Mouse (Mus musculus) lung, postnatal 25 days (tissue): ENCODE results near the gene Opcml.

Source experiments
- DNase-seq: peaks from one replicate; pipeline ENCODE4 v3.0.0; 2022; ENCODE audit warnings: low spot score

The Opcml gene

DNA sequence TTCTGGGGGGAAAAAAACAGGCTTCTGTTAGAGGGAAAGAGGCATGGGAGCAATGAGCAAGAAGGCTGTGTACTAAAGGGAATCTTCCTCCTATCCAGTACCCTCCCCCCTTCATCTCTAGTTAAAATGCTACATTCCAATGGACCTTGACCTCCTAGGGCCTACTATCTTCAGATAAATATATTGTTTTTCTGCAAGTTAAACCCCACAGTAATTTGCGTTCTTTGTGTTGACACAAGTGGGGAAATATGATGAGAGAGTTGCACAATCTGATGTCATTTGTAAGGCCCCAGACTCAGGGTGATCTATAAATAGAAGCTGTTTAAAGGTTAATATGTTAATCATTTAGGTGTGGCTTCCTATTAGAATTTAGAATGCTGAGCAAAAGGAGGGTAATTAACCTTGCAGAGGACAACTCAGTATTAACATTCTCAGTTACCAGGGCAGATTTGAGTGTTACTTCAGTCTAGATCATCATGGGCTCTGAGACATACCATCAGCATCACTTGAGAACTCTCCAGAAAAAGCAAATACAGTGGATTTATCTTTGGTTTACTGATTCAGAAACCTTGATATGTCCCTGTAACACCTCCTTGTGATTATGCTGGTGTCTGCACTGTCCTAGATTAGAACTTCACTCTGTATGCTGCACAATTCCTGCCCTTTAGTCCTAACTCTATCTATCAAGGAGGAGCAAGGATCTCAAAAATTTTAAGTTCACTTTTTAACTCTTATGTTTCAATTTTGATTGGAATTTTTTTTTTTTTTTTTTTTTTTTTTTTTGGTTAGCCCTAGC is 762.0 kb downstream of the Opcml start:
- no peak for DNase-seq

GRCm38 (mm10) chr9:28558628-28559027 is 768.1 kb downstream of the Opcml start:
- DNase-seq, result no peak

- no peak for DNase-seq
Measured at GRCm38 (mm10) chr9:28561761-28562160, 771.2 kb downstream of the Opcml start.

DNA sequence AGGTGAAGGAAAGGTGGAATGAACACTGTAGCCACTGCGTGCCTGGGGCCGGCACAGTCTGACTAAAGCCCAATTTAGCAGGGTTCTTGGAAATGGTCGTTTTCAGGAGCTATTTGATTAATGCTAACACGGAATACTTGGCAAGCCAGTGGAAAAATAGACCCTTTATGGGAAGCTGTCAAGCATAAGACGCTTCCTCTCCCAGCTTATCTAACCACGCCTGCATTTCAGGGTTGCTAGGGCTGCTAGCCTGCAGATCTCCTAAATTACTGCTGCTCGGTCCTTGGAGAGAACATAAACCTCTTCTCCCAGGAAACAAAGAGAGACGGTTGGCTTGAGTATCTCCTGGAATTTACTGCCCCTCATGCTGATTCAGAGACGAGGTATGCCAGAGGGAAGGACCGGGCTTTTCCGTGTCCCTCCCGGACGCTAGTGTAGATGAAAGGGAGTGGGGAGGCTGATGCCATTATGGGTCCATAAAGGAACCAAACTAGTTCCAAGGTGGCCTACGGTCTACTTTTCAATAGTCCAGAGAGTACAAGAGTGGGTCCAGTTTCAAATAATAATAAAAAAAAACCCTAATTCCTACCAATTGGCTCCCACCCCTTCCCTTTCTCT is 772.6 kb downstream of the Opcml start:
- DNase-seq, result no peak

DNA sequence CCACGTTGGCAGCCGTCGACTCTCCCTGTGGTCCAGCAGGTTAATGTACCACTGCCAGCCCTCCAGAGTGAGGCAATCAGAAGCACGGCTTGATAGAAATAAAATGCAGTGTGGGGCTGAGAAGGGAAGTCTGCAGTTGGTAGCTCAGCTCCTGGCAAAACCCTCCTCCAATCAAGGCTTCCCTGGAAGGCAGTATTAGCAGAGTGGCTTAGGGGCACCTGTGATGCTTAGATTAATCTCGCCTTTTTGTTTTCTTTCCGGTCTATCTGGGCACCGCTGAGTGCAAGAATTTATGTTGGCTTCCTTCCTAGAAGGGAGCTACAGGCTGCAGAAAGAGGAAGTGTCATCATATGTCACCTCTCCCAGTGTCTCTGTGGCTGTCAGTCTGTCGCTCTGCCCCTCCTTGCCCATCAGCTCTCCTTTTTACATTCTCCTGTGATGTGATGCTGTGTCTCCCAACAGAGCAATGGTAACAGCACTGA is 778.5 kb downstream of the Opcml start:
- DNase-seq, result no peak

- DNase-seq, result no peak
Measured at GRCm38 (mm10) chr9:28569776-28570175, 779.2 kb downstream of the Opcml start.

DNA sequence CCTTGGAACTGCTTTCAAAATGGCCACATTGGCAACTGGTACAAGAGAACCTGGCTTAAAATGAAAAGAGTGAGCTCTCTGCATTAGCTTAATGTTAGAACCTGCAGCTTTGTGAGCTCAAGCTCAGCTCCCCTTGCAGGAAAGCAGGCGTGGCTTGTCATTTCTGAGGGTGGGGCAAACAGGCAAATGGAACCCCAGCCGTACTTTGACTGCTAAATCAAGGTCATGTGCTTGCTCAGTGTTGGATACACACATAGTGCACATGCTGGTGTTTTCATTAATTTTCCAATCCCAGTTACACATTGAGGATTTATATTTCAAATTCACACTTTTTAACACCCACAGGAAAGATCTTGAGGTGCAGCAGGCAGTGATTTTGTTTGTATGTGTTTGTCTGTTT is 781.1 kb downstream of the Opcml start:
- DNase-seq, result no peak

DNA sequence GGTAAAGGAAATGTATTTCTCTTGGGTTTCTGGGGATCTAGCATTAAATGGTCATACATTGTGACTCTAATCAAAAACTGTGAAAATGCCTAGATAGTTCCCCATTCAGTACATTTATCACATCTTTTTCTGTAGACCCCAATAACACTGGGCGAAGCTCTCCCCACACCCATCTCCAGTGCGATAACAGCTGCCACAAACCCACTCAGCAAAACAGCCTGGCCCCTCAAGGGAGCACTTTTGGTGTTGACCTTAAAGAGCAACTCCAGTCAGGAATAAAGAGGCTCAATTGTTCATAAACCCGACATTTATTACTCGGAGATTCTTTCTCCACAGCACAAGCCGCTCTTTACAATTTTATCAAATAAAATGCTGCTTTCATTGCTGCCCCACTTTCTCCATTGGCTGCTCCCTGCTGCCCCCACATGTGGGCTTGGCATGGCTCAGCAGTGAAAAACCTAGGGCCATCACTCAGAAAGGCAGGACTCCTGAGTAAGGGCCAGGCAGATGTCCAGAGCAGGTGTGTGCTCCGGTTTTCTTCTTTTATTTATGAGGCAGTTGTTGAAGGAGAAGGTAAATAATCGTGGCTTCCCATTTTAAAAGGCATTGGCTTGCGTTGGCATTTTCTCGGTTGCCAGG is 781.7 kb downstream of the Opcml start:
- DNase-seq, result no peak

DNA sequence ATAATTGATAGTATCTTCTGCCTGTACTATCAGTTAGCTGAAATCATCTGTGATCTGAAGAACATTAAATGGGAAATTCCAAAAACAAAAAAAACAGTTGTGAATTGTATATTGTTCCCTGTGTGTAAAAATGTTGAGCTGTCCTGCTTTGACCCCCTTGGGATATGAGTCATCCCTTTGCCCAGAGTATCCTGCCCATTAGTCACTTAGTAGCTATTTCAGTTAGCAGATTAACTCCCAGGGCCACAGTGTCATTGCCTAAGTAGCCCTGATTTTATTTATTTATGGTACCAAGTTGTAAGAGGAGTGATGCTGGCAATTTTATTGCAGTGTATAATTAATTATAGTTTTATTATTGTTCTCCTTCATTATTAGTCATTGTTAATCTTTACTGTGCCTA is 788.2 kb downstream of the Opcml start:
- no peak for DNase-seq

DNA sequence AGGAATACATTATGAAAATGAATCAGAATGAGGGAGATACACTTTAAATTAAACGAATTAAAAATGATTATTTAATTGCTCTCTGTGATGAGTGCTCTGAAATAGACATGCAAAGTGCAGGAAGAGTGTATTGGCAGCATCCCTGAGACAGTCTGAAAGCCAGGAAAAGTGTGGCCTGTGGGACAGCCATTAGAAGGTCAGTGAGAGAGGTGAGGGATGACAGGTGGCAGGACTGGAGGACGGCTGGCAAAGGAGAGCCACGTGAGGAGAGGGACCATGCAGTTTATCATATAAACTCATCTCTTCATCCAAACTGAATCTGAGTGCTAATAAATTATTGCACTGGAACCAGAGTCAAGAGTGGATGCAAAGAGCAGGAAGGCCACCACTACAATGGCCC is 796.7 kb downstream of the Opcml start:
- DNase-seq, result no peak

- DNase-seq, result no peak
Measured at GRCm38 (mm10) chr9:28587857-28588388, 797.3 kb downstream of the Opcml start.

- no peak for DNase-seq
Measured at GRCm38 (mm10) chr9:28588488-28588887, 797.9 kb downstream of the Opcml start.

GRCm38 (mm10) chr9:28592208-28592607 is 801.6 kb downstream of the Opcml start:
- DNase-seq, result no peak

- no peak for DNase-seq
Measured at GRCm38 (mm10) chr9:28595062-28595461, 804.5 kb downstream of the Opcml start.

DNA sequence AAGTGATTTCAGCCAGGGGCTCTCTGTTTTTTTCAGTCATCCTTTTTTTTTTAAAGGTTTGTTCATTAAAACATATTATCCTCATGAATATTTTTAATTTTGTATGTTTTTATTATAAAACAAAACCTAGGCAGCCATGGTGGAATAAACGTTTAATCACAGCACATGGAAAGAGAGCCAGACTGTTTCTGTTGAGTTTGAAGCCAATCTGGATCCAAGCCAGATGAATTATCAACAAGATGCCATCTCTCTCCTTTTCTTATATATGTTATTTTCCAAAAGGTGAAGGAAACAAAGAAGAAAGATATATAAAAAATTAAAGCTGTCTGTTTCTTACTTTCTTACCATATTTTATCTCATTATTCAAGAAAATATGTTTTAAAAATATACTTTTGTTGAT is 815.0 kb downstream of the Opcml start:
- DNase-seq, result no peak

- DNase-seq, result no peak
Measured at GRCm38 (mm10) chr9:28613683-28614620, 823.4 kb downstream of the Opcml start.

DNA sequence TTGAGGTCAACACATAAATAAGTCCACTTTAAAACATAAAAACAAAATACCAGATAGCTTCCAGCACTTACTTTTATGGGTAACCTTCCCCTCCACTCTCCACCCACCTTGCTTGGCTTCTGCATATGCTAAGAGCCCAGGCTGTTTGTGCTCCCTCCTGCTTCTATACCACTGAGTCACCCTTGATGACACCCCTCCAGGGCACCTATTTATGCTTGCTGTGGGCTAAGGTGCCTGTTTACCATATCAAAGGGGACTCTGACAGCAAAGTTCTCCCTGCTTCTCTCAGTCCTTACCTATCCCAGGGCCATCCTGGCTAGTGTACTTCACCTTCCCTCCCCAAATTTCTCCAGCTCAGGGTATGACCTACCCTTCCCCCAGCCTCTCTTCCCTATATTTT is 824.9 kb downstream of the Opcml start:
- no peak for DNase-seq

GRCm38 (mm10) chr9:28617666-28618065 is 827.1 kb downstream of the Opcml start:
- DNase-seq, result no peak

DNA sequence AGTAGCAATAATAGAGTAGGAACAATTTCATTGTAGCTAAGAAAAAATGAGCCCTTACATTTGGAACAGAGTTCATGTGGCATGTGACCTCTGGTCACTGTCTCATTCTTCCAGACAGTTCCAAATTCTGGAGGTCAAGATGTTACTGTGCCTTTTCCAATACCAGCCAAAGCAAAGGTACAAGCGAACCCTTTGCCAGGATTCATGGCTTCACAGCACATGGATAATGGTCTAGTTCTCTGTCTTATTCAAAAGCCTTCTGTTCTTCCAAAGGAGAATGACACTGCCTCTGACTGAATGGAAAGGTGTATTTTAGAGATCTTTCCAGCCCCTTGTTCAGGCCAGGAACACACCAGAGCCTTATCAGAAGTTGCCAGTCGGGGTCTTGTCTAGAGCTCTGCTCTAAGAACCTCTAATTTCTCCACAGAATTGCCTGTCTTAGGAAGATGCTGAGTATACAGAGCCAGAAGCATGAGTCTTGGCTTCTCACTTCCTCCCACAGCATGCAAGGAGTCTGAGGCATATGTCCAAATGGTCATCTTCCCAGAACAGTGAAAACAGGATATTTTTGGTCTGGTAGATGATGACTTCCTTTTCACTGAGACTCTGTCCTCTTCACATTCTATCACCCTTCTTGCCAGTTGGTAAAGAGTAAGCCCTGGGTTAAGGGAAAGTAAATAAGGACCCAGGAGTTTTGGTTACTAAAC is 827.8 kb downstream of the Opcml start:
- no peak for DNase-seq

GRCm38 (mm10) chr9:28621939-28622338 is 831.4 kb downstream of the Opcml start:
- DNase-seq, result no peak

DNA sequence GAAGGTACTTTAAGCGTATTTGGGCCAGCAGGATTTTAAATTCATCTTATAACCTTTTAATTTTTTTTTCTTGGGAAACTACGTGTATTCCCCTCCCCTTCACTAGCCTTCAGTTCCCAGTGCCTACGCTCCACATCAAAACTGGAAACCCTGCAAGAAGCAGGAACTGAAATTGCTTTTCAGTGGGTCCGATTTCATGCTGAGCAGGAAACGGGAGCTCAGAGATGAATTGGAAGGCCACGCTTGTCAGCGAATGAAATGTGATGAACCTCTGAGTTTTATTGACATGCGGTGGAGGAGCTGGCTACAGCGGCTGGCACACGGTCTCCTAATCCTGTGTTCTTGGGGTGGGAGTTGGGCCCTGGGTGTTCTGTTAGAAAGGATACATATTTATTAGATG is 834.3 kb downstream of the Opcml start:
- DNase-seq, result no peak
